Mouse (Mus musculus): ENCODE data around the gene Wnt9a.

DNA sequence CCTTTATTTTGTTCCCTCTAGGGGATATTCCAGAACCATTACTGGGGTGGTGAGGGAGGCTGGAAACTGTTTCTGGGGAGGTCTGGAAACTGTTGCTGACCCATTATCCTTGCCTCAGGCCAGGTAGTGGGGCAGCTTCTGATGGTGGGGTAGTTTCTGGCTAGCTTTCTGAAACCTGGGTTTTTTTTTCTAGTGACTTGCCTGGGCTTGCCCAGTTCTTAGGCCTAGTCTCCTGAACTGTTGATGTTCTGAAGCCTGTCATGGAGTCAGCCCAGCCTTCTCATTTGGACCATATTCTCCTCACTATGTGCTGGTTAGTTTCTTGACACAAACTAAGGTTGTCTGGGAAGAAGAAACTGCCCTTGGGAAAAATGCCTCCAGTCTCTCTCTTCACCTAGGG lies 72.8 kb downstream of the Wnt9a start:
- no peak for TF ChIP-seq CTCF (IDR thresholded peaks at IDR 0.05)
- no peak for TF ChIP-seq EP300 (IDR thresholded peaks at IDR 0.05)

Data from lung, postnatal 0 days (tissue).